Mouse (Mus musculus): Measurements from ENCODE around the gene Lrrc27.

Lrrc27 gene

GRCm38 (mm10) chr7:139276150-139276549, 63.4 kb downstream of the Lrrc27 start:
- no peak for DNase-seq (ENCODE audit: low spot score)

GRCm38 (mm10) chr7:139277536-139277935, 64.7 kb downstream of the Lrrc27 start:
- no peak for DNase-seq (ENCODE audit: low spot score)

- DNase-seq (ENCODE audit: low spot score): no peak
Observed at GRCm38 (mm10) chr7:139279571-139279970, 66.8 kb downstream of the Lrrc27 start.

- DNase-seq (ENCODE audit: low spot score): no peak
Observed at GRCm38 (mm10) chr7:139280044-139280443, 67.3 kb downstream of the Lrrc27 start.

GRCm38 (mm10) chr7:139281195-139281594, 68.4 kb downstream of the Lrrc27 start:
- DNase-seq (ENCODE audit: low spot score): no peak

GRCm38 (mm10) chr7:139282037-139282436, 69.2 kb downstream of the Lrrc27 start:
- no peak for DNase-seq (ENCODE audit: low spot score)

GRCm38 (mm10) chr7:139285295-139285943, 72.6 kb downstream of the Lrrc27 start:
- DNase-seq (ENCODE audit: low spot score): no peak

- DNase-seq (ENCODE audit: low spot score): peak; percentile 75
Observed at GRCm38 (mm10) chr7:139288540-139288939, 75.8 kb downstream of the Lrrc27 start.

Measured in testis, postnatal 14 days (tissue).